Mouse (Mus musculus) MEL (cell line): ENCODE data around the gene Orai1. TPM values are rescaled to one million over a fixed set of nuclear protein-coding genes. Genes with fewer than 3 reads are reported as not detected.

Experiments used
- DNase-seq: peaks from one replicate; pipeline ENCODE4 v3.0.0; 2011; ENCODE audit warnings: low read depth, low spot score
- H3K27ac ChIP-seq: 2 replicates; pipeline ENCODE4 v1.5.1; 2012; ENCODE audit warnings: low read depth, mild to moderate bottlenecking, control low read depth, low read length, moderate library complexity; ENCODE audit not compliant: control insufficient read depth
- H3K27me3 ChIP-seq, 2 experiments: fragments of 150-350 bp in 1 of 2; sonication (generic) in 1 of 2; 2 replicates each; pipeline ENCODE4 v1.6.1; 2012; ENCODE audit warnings: low read length in 2 of 2, mild to moderate bottlenecking in 2 of 2, improper control_type of control experiment in 1 of 2, moderate library complexity in 1 of 2; ENCODE audit not compliant: insufficient read depth in 2 of 2, control insufficient read depth in 1 of 2
- H3K36me3 ChIP-seq, 2 experiments: 2 replicates each; pipeline ENCODE4 v1.6.1; 2012 to 2014; ENCODE audit warnings: low read length in 2 of 2, improper control_type of control experiment in 1 of 2, inconsistent platforms in 1 of 2, mild to moderate bottlenecking in 1 of 2; ENCODE audit not compliant: insufficient read depth in 2 of 2, control insufficient read depth in 1 of 2
- H3K4me1 ChIP-seq, 2 experiments: fragments of 150-350 bp in 1 of 2; sonication (generic) in 1 of 2; 2 replicates each; pipeline ENCODE4 v1.6.1; 2012; ENCODE audit warnings: low read length in 2 of 2, improper control_type of control experiment in 1 of 2, mild to moderate bottlenecking in 1 of 2; ENCODE audit not compliant: insufficient read depth in 2 of 2, control insufficient read depth in 1 of 2
- H3K4me3 ChIP-seq, 2 experiments: fragments of 150-350 bp in 1 of 2; sonication (generic) in 1 of 2; 2 replicates each; pipeline ENCODE4 v1.5.1; 2012; ENCODE audit warnings: low read depth in 2 of 2, low read length in 2 of 2, mild to moderate bottlenecking in 2 of 2, moderate library complexity in 2 of 2, control low read depth in 1 of 2, improper control_type of control experiment in 1 of 2; ENCODE audit not compliant: control insufficient read depth in 1 of 2, insufficient read depth in 1 of 2
- H3K79me2 ChIP-seq: 2 replicates; pipeline ENCODE4 v1.6.1; 2012; ENCODE audit warnings: mild to moderate bottlenecking, low read length, moderate library complexity; ENCODE audit not compliant: control insufficient read depth, poor library complexity, insufficient read depth
- H3K9ac ChIP-seq: 2 replicates; pipeline ENCODE4 v1.6.1; 2012; ENCODE audit warnings: low read depth, mild to moderate bottlenecking, control low read depth, low read length, moderate library complexity; ENCODE audit not compliant: control insufficient read depth, poor library complexity, severe bottlenecking
- H3K9me3 ChIP-seq: fragments of 150-350 bp; sonication (generic); replicated peaks from 2 replicates; pipeline ENCODE4 v1.6.1; 2012; ENCODE audit warnings: mild to moderate bottlenecking, low read length, improper control_type of control experiment, moderate library complexity; ENCODE audit not compliant: insufficient read depth
- CHD1 ChIP-seq: IDR thresholded peaks from 2 replicates; pipeline ENCODE4 v1.6.1; 2012; ENCODE audit warnings: low read depth, mild to moderate bottlenecking, inconsistent platforms, low read length, improper control_type of control experiment
- CHD2 ChIP-seq: IDR thresholded peaks from 2 replicates; pipeline ENCODE4 v1.6.1; 2011; ENCODE audit warnings: low read length, improper control_type of control experiment
- CTCF ChIP-seq, 3 experiments: IDR thresholded peaks in 2 of 3; conservative IDR thresholded peaks in 1 of 3; 2 replicates each; pipeline ENCODE4 v1.5.1; 2011 to 2012; ENCODE audit warnings: low read length in 3 of 3, low read depth in 2 of 3, mild to moderate bottlenecking in 2 of 3, improper control_type of control experiment in 1 of 3, inconsistent platforms in 1 of 3, mixed read lengths in 1 of 3, moderate library complexity in 1 of 3; ENCODE audit not compliant: control insufficient read depth in 1 of 3, insufficient read depth in 1 of 3, poor library complexity in 1 of 3, severe bottlenecking in 1 of 3
- E2F4 ChIP-seq: IDR thresholded peaks from 2 replicates; pipeline ENCODE4 v1.6.1; 2011; ENCODE audit warnings: low read depth, low read length, improper control_type of control experiment, borderline replicate concordance
- ETS1 ChIP-seq: IDR thresholded peaks from 2 replicates; pipeline ENCODE4 v1.6.1; 2012; ENCODE audit warnings: low read depth, mild to moderate bottlenecking, inconsistent platforms, low read length, improper control_type of control experiment, moderate library complexity
- GABPA ChIP-seq: IDR thresholded peaks from 2 replicates; pipeline ENCODE4 v1.6.1; 2012; ENCODE audit warnings: low read depth, mild to moderate bottlenecking, inconsistent platforms, low read length, improper control_type of control experiment, moderate library complexity
- HCFC1 ChIP-seq: IDR thresholded peaks from 2 replicates; pipeline ENCODE4 v1.6.1; 2012; ENCODE audit warnings: low read depth, mild to moderate bottlenecking, inconsistent platforms, low read length, improper control_type of control experiment, moderate library complexity
- KAT2A ChIP-seq: conservative IDR thresholded peaks from 2 replicates; pipeline ENCODE4 v1.6.1; 2012; ENCODE audit warnings: low read depth, low read length, improper control_type of control experiment, inconsistent platforms
- MAFK ChIP-seq: IDR thresholded peaks from 2 replicates; pipeline ENCODE4 v1.6.1; 2011; ENCODE audit warnings: low read depth, mild to moderate bottlenecking, low read length, improper control_type of control experiment, borderline replicate concordance
- MAX ChIP-seq: IDR thresholded peaks from 2 replicates; pipeline ENCODE4 v1.6.1; 2011; ENCODE audit warnings: low read length, improper control_type of control experiment
- MEF2A ChIP-seq: IDR thresholded peaks from 2 replicates; pipeline ENCODE4 v1.6.1; 2014; ENCODE audit warnings: low read depth, mild to moderate bottlenecking, inconsistent platforms, low read length, improper control_type of control experiment; ENCODE audit not compliant: poor library complexity, insufficient replicate concordance, severe bottlenecking; ENCODE audit errors: extremely low read depth
- MXI1 ChIP-seq: IDR thresholded peaks from 2 replicates; pipeline ENCODE4 v1.6.1; 2011; ENCODE audit warnings: mild to moderate bottlenecking, low read depth, low read length, improper control_type of control experiment
- POLR2AphosphoS2 ChIP-seq: IDR thresholded peaks from 2 replicates; pipeline ENCODE4 v1.6.1; 2011; ENCODE audit warnings: low read length, improper control_type of control experiment
- SIN3A ChIP-seq: IDR thresholded peaks from 2 replicates; pipeline ENCODE4 v1.6.1; 2012; ENCODE audit warnings: low read length, improper control_type of control experiment, inconsistent platforms
- UBTF ChIP-seq: IDR thresholded peaks from 2 replicates; pipeline ENCODE4 v1.6.1; 2012; ENCODE audit warnings: low read depth, mild to moderate bottlenecking, inconsistent platforms, low read length, improper control_type of control experiment, moderate library complexity, borderline replicate concordance; ENCODE audit not compliant: insufficient read depth
- ZC3H11A ChIP-seq: IDR thresholded peaks from 2 replicates; pipeline ENCODE4 v1.6.1; 2012; ENCODE audit warnings: low read depth, mild to moderate bottlenecking, inconsistent platforms, low read length, improper control_type of control experiment
- ZMIZ1 ChIP-seq: IDR thresholded peaks from 2 replicates; pipeline ENCODE4 v1.6.1; 2012; ENCODE audit warnings: low read depth, mild to moderate bottlenecking, inconsistent platforms, low read length, improper control_type of control experiment, moderate library complexity
- ZNF384 ChIP-seq: IDR thresholded peaks from 2 replicates; pipeline ENCODE4 v1.6.1; 2012; ENCODE audit warnings: low read depth, mild to moderate bottlenecking, inconsistent platforms, low read length, improper control_type of control experiment
- polyA plus RNA-seq, 2 experiments: library from polyadenylated mRNA; stranded (reverse) in 1 of 2; unstranded in 1 of 2; fragments of >175 nt in 1 of 2; fragments of >200 nt in 1 of 2; gene quantifications; 2 replicates each; pipeline versions ENCODE4 v1.2.1 to v1.2.4; 2012; ENCODE audit warnings: low replicate concordance in 2 of 2, low read depth in 1 of 2; ENCODE audit not compliant: insufficient read length in 2 of 2, insufficient read depth in 1 of 2, missing spikeins in 1 of 2
- total RNA-seq: library from RNA; depleted of rRNA; stranded (reverse); fragments of 300-350 nt; gene quantifications from 2 replicates; pipeline ENCODE4 v1.2.3, GENCODE M21; 2012

Gene Orai1
- total and polyA plus RNA-seq, 3 experiments: 4.7 to 13.3 TPM; not detected in 1

- Histone ChIP-seq H3K9me3 (no peaks in the 10 kb centered on the region), H3K79me2 (no peaks in the 10 kb centered on the region), H3K27ac (no peak overlapping the region), H3K36me3 (peaks cover 0 to 7% of the 10 kb centered on the region in 2 experiments; a peak in 2 of 4 replicates), H3K27me3 (no peaks in the 10 kb centered on the region)
- DNase-seq: peak; percentile 24
- TF ChIP-seq CTCF (IDR thresholded peaks at IDR 0.05 in 2 of 3, conservative IDR thresholded peaks at IDR 0.05 in 1 of 3; ENCODE audit: control insufficient read depth in 1 of 3, insufficient read depth in 1 of 3, low read depth in 2 of 3, low read length in 3 of 3, poor library complexity in 1 of 3, severe bottlenecking in 1 of 3) (peak; percentile 21 to 41 (median 26); a peak in 5 of 6 replicates), KAT2A (no peak)
- TF ChIP-seq, all 39 proteins: peak for 1
- Histone ChIP-seq H3K4me1 (peaks cover 2 to 34% of the 10 kb centered on the region in 2 experiments; a peak in 3 of 4 replicates), H3K9ac (no peak overlapping the region), H3K4me3 (no peak overlapping the region)
These were observed 16.4 kb downstream of the Orai1 start for GRCm38 (mm10) chr5:123031312-123031711.

GRCm38 (mm10) chr5:123033646-123034160 is 18.8 kb downstream of the Orai1 start:
- peak; percentile 34 for DNase-seq
- peaks cover 0 to 8% of the 10 kb centered on the region in 2 experiments; a peak in 2 of 4 replicates for H3K36me3 ChIP-seq
- H3K4me1 ChIP-seq: peaks cover 2 to 27% of the 10 kb centered on the region in 2 experiments; a peak in 3 of 4 replicates
- TF ChIP-seq POLR2AphosphoS2 (no peak), ZMIZ1 (no peak), CHD2 (no peak), ETS1 (no peak), KAT2A (no peak), CHD1 (no peak), MAX (no peak), MAFK (no peak), ZC3H11A (no peak), HCFC1 (no peak), SIN3A (no peak), GABPA (no peak), MXI1 (no peak), E2F4 (no peak), MEF2A (no peak), UBTF (no peak), ZNF384 (no peak)
- H3K9ac ChIP-seq: no peak overlapping the region
- H3K79me2 ChIP-seq: no peaks in the 10 kb centered on the region
- no peaks in the 10 kb centered on the region for H3K27me3 ChIP-seq
- H3K4me3 ChIP-seq: no peak overlapping the region
- no peak overlapping the region for H3K27ac ChIP-seq
- H3K9me3 ChIP-seq: no peaks in the 10 kb centered on the region
